8 mouse cellular contexts compared by ENCODE assay signal in the genomic region with DNA sequence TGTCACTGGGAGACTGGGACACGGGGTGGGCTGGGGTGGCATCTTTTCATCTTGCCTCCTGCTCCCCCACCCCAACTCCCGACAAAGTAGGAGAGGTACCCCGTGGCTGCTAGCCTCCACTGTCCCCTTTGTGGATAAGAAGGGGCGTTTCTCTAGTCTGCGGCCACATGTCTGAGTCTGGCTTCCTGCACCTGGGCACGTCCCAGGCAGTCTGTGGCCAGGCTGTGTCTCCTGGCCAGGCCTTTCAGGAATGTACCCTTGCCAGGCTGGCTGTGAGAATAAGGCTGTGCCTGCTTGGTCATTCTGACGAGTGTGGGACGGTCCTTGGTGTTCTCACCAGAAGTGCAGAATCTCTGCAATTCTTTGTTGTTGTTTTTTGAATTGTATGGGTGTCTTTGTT.
A peak's percentile ranks its signal among the peaks of the same experiment; 100 is the strongest.
DNase-seq lines count a peak whose midpoint lies in the region; ATAC-seq and TF ChIP-seq lines count a peak whose summit lies in the region.
"Had no signal": no experiment of that assay in that cellular context is flagged by ENCODE, and none has a peak within 500 bp of the region (broad histone marks: within the 10 kb centered on the region; RNA-seq: fewer than 3 reads in every experiment).

No protein-coding gene starts in this region.

- H3K9me3 ChIP-seq in embryonic facial prominence, embryonic 13.5 days = no peaks in the 10 kb centered on the region
- no peaks in the 10 kb centered on the region for H3K9me3 ChIP-seq in neural tube, embryonic 14.5 days (ENCODE audit: control insufficient read depth, low read length)

- H3K4me2 ChIP-seq in embryonic facial prominence, embryonic 13.5 days = peak overlapping the region; percentile 37
- no peak overlapping the region for H3K4me2 ChIP-seq in neural tube, embryonic 14.5 days (ENCODE audit: low read depth, low read length)

- H3K4me1 ChIP-seq in embryonic facial prominence, embryonic 13.5 days = peaks cover 67% of the 10 kb centered on the region
- peaks cover 76% of the 10 kb centered on the region for H3K4me1 ChIP-seq in kidney, adult 2 months (ENCODE audit: control insufficient read depth, insufficient read depth, low read length)
- H3K4me1 ChIP-seq in neural tube, embryonic 14.5 days (ENCODE audit: control insufficient read depth, insufficient read depth, low read length) = peaks cover 49% of the 10 kb centered on the region

- TF ChIP-seq POLR2A in kidney, adult 2 months (IDR thresholded peaks at IDR 0.05; ENCODE audit: low read depth, low read length) = no peak

- no peaks in the 10 kb centered on the region for H3K36me3 ChIP-seq in embryonic facial prominence, embryonic 13.5 days
- H3K36me3 ChIP-seq in kidney, adult 2 months (ENCODE audit: control insufficient read depth, insufficient read depth, low read length) = no peaks in the 10 kb centered on the region
- H3K36me3 ChIP-seq in neural tube, embryonic 14.5 days (ENCODE audit: control insufficient read depth, insufficient read depth, low read length) = no peaks in the 10 kb centered on the region

- peak overlapping the region; percentile 32; the same call in 1 of the 2 replicates for H3K9ac ChIP-seq in embryonic facial prominence, embryonic 13.5 days
- H3K9ac ChIP-seq in neural tube, embryonic 14.5 days (replicated peaks; ENCODE audit: low read depth, low read length) = no peak overlapping the region

- no peak for ATAC-seq in embryonic facial prominence, embryonic 13.5 days (ENCODE audit: insufficient number of reproducible peaks, insufficient read depth, low FRiP score, low TSS enrichment, low read depth)
- no peak for ATAC-seq in neural tube, embryonic 14.5 days (ENCODE audit: low read depth)

- no peak overlapping the region for H3K4me3 ChIP-seq in layer of hippocampus, adult 2 months
- H3K4me3 ChIP-seq in embryonic facial prominence, embryonic 13.5 days = no peak overlapping the region
- no peak overlapping the region for H3K4me3 ChIP-seq in kidney, adult 2 months (ENCODE audit: insufficient read depth, low read depth, low read length)
- H3K4me3 ChIP-seq in neural tube, embryonic 14.5 days (ENCODE audit: low read depth, low read length) = no peak overlapping the region

- no peak for TF ChIP-seq CTCF in layer of hippocampus, adult 2 months (conservative IDR thresholded peaks at IDR 0.05)
- TF ChIP-seq CTCF in kidney, adult 2 months (conservative IDR thresholded peaks at IDR 0.05; ENCODE audit: insufficient read depth, insufficient read length, low read depth, low read length) = no peak

- H3K27ac ChIP-seq in layer of hippocampus, adult 2 months = peak overlapping the region; percentile 73
- H3K27ac ChIP-seq in embryonic facial prominence, embryonic 13.5 days = peak overlapping the region; percentile 73
- H3K27ac ChIP-seq in kidney, adult 2 months (ENCODE audit: insufficient read depth, low read depth, low read length) = peak overlapping the region; percentile 94
- H3K27ac ChIP-seq in neural tube, embryonic 14.5 days (ENCODE audit: low read depth, low read length) = peak overlapping the region; percentile 48

- H3K27me3 ChIP-seq in embryonic facial prominence, embryonic 13.5 days = no peaks in the 10 kb centered on the region
- H3K27me3 ChIP-seq in kidney, adult 2 months (replicated peaks; ENCODE audit: control insufficient read depth, insufficient read depth, low read length) = no peaks in the 10 kb centered on the region
- no peaks in the 10 kb centered on the region for H3K27me3 ChIP-seq in neural tube, embryonic 14.5 days (ENCODE audit: control insufficient read depth, insufficient read depth, low read length)

- no peak for DNase-seq in layer of hippocampus, adult 2 months (ENCODE audit: low spot score in 2 of 2)
- no peak for DNase-seq in layer of hippocampus, adult 8-10 months (ENCODE audit: low spot score in 2 of 2)
- peak; percentile 82 for DNase-seq in kidney, adult 2 months
- no peak for DNase-seq in right cerebral cortex, postnatal 4 days
- no peak for DNase-seq in frontal cortex, postnatal 25 days (ENCODE audit: low spot score in 2 of 2)
- DNase-seq: lung, postnatal 10 days had no signal

- 30% methylated on average over 8 of the region's 8 CpGs for WGBS in embryonic facial prominence, embryonic 13.5 days
- 19% methylated on average over 8 of the region's 8 CpGs for WGBS in kidney, adult 2 months
- 48% methylated on average over 8 of the region's 8 CpGs for WGBS in neural tube, embryonic 14.5 days
